In genomic region chr7:16644260-16644659, GRCm38 (mm10) we compare ENCODE assay signal across 24 mouse cellular contexts. TPM values are rescaled to one million over a fixed set of nuclear protein-coding genes. Genes with fewer than 3 reads are reported as not detected.
"Had no signal": no experiment of that assay in that cellular context is flagged by ENCODE, and none has a peak within 500 bp of the region (broad histone marks: within the 10 kb centered on the region; RNA-seq: fewer than 3 reads in every experiment).

No protein-coding gene starts in this region.

- H3K4me3 ChIP-seq: midbrain, embryonic 10.5 days; midbrain, embryonic 12.5 days; myocyte; neural tube, embryonic 13.5 days; neural tube, embryonic 15.5 days had no signal

- H3K9ac ChIP-seq: lung, embryonic 14.5 days; midbrain, embryonic 12.5 days; neural tube, embryonic 13.5 days; neural tube, embryonic 15.5 days had no signal

- ATAC-seq: midbrain, embryonic 16.5 days had no signal

- H3K4me1 ChIP-seq: midbrain, embryonic 12.5 days; neural tube, embryonic 15.5 days had no signal

- DNase-seq: lung, adult 18-20 months; lung, embryonic 14.5 days; lung, postnatal 10 days; lung, postnatal 4 days; midbrain, embryonic 14.5 days; retina, postnatal 1 day; right cerebral cortex, adult 18-20 months; right cerebral cortex, postnatal 25 days; right cerebral cortex, postnatal 4 days; spleen, adult 18-20 months; thymus, adult 18-20 months; thymus, postnatal 25 days had no signal

- H3K4me2 ChIP-seq: lung, embryonic 14.5 days; midbrain, embryonic 12.5 days; neural tube, embryonic 13.5 days; neural tube, embryonic 15.5 days had no signal

- H3K36me3 ChIP-seq: midbrain, embryonic 10.5 days; midbrain, embryonic 12.5 days; neural tube, embryonic 13.5 days; neural tube, embryonic 15.5 days had no signal

- H3K27ac ChIP-seq: midbrain, embryonic 10.5 days; midbrain, embryonic 12.5 days; neural tube, embryonic 13.5 days; neural tube, embryonic 15.5 days had no signal

- H3K9me3 ChIP-seq: midbrain, embryonic 10.5 days; midbrain, embryonic 12.5 days; neural tube, embryonic 13.5 days; neural tube, embryonic 15.5 days had no signal

- H3K27me3 ChIP-seq: midbrain, embryonic 12.5 days; neural tube, embryonic 13.5 days; neural tube, embryonic 15.5 days had no signal

RNA-seq across cellular contexts. Expression of gene Ceacam15, which starts 31.2 kb away (rescaled TPM):
- polyA plus RNA-seq: liver, embryonic 16.5 days; lung, embryonic 14.5 days; lung, embryonic 16.5 days; midbrain, embryonic 10.5 days; midbrain, embryonic 12.5 days; midbrain, embryonic 14.5 days; midbrain, embryonic 16.5 days; myocyte; neural tube, embryonic 11.5 days; neural tube, embryonic 13.5 days; neural tube, embryonic 15.5 days; small intestine, adult 2 months; stomach, embryonic 14.5 days; stomach, embryonic 16.5 days had no signal
